Mouse (Mus musculus) CH12.LX (cell line): Measurements from ENCODE around the gene Gimap5. TPM values are rescaled to one million over a fixed set of nuclear protein-coding genes. Genes with fewer than 3 reads are reported as not detected.

ENCODE experiments used
- DNase-seq: peaks from one replicate; pipeline ENCODE4 v3.0.0-alpha.2; 2013; ENCODE audit errors: extremely low read depth
- H3K27ac ChIP-seq: 2 replicates; pipeline ENCODE4 v1.5.1; 2012; ENCODE audit warnings: low read depth, mild to moderate bottlenecking, control low read depth, moderate library complexity; ENCODE audit not compliant: insufficient read depth
- H3K27me3 ChIP-seq: replicated peaks from 2 replicates; pipeline ENCODE3; 2012; ENCODE audit warnings: inconsistent platforms
- H3K36me3 ChIP-seq, 2 experiments: replicated peaks in 1 of 2; 2 replicates each; pipeline versions ENCODE3 to v1.6.1; 2012; ENCODE audit warnings: inconsistent platforms in 1 of 2, low read length in 1 of 2, mild to moderate bottlenecking in 1 of 2, mixed read lengths in 1 of 2, moderate library complexity in 1 of 2; ENCODE audit not compliant: control insufficient read depth in 1 of 2, insufficient read depth in 1 of 2
- H3K4me1 ChIP-seq, 2 experiments: 2 replicates each; pipeline ENCODE4 v1.6.1; 2012; ENCODE audit warnings: inconsistent platforms in 1 of 2, moderate library complexity in 1 of 2; ENCODE audit not compliant: insufficient read depth in 2 of 2, control insufficient read depth in 1 of 2
- H3K4me2 ChIP-seq: 2 replicates; pipeline ENCODE4 v1.6.1; 2012; ENCODE audit warnings: low read depth, mild to moderate bottlenecking, control low read depth; ENCODE audit not compliant: poor library complexity, insufficient read depth, severe bottlenecking
- H3K4me3 ChIP-seq, 3 experiments: fragments of 150-350 bp in 1 of 3; sonication (generic) in 1 of 3; replicated peaks in 1 of 3; 2 replicates each; pipeline versions ENCODE3 to v1.5.1; 2011 to 2012; ENCODE audit warnings: low read depth in 2 of 3, low read length in 2 of 3, mild to moderate bottlenecking in 2 of 3, moderate library complexity in 2 of 3, control low read depth in 1 of 3, improper control_type of control experiment in 1 of 3, inconsistent platforms in 1 of 3, mixed read lengths in 1 of 3; ENCODE audit not compliant: poor library complexity in 1 of 3
- H3K79me2 ChIP-seq: replicated peaks from 2 replicates; pipeline ENCODE4 v1.6.1; 2012; ENCODE audit warnings: mild to moderate bottlenecking, moderate library complexity; ENCODE audit not compliant: control insufficient read depth, poor library complexity, insufficient read depth, severe bottlenecking; ENCODE audit errors: extremely low read depth
- H3K9ac ChIP-seq: 2 replicates; pipeline ENCODE4 v1.6.1; 2012; ENCODE audit warnings: low read depth, mild to moderate bottlenecking, control low read depth, moderate library complexity; ENCODE audit not compliant: insufficient read depth
- H3K9me3 ChIP-seq: replicated peaks from 2 replicates; pipeline ENCODE3; 2012; ENCODE audit warnings: low read length, inconsistent platforms, mixed read lengths
- BHLHE40 ChIP-seq: IDR thresholded peaks from 2 replicates; pipeline ENCODE4 v1.6.1; 2011; ENCODE audit warnings: mild to moderate bottlenecking, low read depth, low read length, improper control_type of control experiment
- CHD1 ChIP-seq: IDR thresholded peaks from 2 replicates; pipeline ENCODE4 v1.6.1; 2012; ENCODE audit warnings: low read depth, low read length, improper control_type of control experiment, inconsistent platforms
- CHD2 ChIP-seq: IDR thresholded peaks from 2 replicates; pipeline ENCODE4 v1.6.1; 2011; ENCODE audit warnings: low read length, improper control_type of control experiment
- CTCF ChIP-seq, 2 experiments: IDR thresholded peaks in 1 of 2; conservative IDR thresholded peaks in 1 of 2; 2 replicates each; pipeline ENCODE4 v1.5.1; 2011 to 2012; ENCODE audit warnings: low read depth in 2 of 2, low read length in 2 of 2, improper control_type of control experiment in 1 of 2, inconsistent platforms in 1 of 2, mild to moderate bottlenecking in 1 of 2, moderate library complexity in 1 of 2
- E2F4 ChIP-seq: IDR thresholded peaks from 2 replicates; pipeline ENCODE4 v1.6.1; 2011; ENCODE audit warnings: low read depth, low read length, improper control_type of control experiment; ENCODE audit not compliant: insufficient replicate concordance
- ELF1 ChIP-seq: IDR thresholded peaks from 2 replicates; pipeline ENCODE4 v1.6.1; 2014; ENCODE audit warnings: low read depth, mild to moderate bottlenecking, inconsistent platforms, low read length, improper control_type of control experiment
- EP300 ChIP-seq: IDR thresholded peaks from 2 replicates; pipeline ENCODE4 v1.6.1; 2011; ENCODE audit warnings: low read length, improper control_type of control experiment
- ETS1 ChIP-seq: conservative IDR thresholded peaks from 2 replicates; pipeline ENCODE4 v1.6.1; 2012; ENCODE audit warnings: low read depth, mild to moderate bottlenecking, inconsistent platforms, low read length, improper control_type of control experiment, moderate library complexity
- GABPA ChIP-seq: IDR thresholded peaks from 2 replicates; pipeline ENCODE4 v1.6.1; 2012; ENCODE audit warnings: low read depth, low read length, improper control_type of control experiment, inconsistent platforms; ENCODE audit not compliant: insufficient replicate concordance
- HCFC1 ChIP-seq: IDR thresholded peaks from 2 replicates; pipeline ENCODE4 v1.6.1; 2012; ENCODE audit warnings: low read depth, mild to moderate bottlenecking, inconsistent platforms, low read length, improper control_type of control experiment
- JUN ChIP-seq: IDR thresholded peaks from 2 replicates; pipeline ENCODE4 v1.6.1; 2011; ENCODE audit warnings: low read depth, mild to moderate bottlenecking, low read length, improper control_type of control experiment, moderate library complexity; ENCODE audit not compliant: insufficient read depth
- JUND ChIP-seq: conservative IDR thresholded peaks from 2 replicates; pipeline ENCODE4 v1.6.1; 2011; ENCODE audit warnings: low read depth, low read length, improper control_type of control experiment
- KAT2A ChIP-seq: IDR thresholded peaks from 2 replicates; pipeline ENCODE4 v1.6.1; 2012; ENCODE audit warnings: low read length, improper control_type of control experiment, inconsistent platforms; ENCODE audit not compliant: insufficient replicate concordance
- MAFK ChIP-seq: IDR thresholded peaks from 2 replicates; pipeline ENCODE4 v1.6.1; 2011; ENCODE audit warnings: low read length, improper control_type of control experiment; ENCODE audit not compliant: insufficient replicate concordance
- MAX ChIP-seq: IDR thresholded peaks from 2 replicates; pipeline ENCODE4 v1.6.1; 2011; ENCODE audit warnings: low read length, improper control_type of control experiment
- MAZ ChIP-seq: IDR thresholded peaks from 2 replicates; pipeline ENCODE4 v1.6.1; 2012; ENCODE audit warnings: low read depth, mild to moderate bottlenecking, inconsistent platforms, low read length, improper control_type of control experiment, moderate library complexity
- MEF2A ChIP-seq: IDR thresholded peaks from 2 replicates; pipeline ENCODE4 v1.6.1; 2014; ENCODE audit warnings: low read depth, mild to moderate bottlenecking, inconsistent platforms, low read length, improper control_type of control experiment, borderline replicate concordance
- MXI1 ChIP-seq: IDR thresholded peaks from 2 replicates; pipeline ENCODE4 v1.6.1; 2011; ENCODE audit warnings: mild to moderate bottlenecking, low read depth, low read length, improper control_type of control experiment
- MYC ChIP-seq: IDR thresholded peaks from 2 replicates; pipeline ENCODE4 v1.6.1; 2011; ENCODE audit warnings: low read depth, mild to moderate bottlenecking, improper control_type of control experiment, low read length
- NELFE ChIP-seq: IDR thresholded peaks from 2 replicates; pipeline ENCODE4 v1.6.1; 2011; ENCODE audit warnings: low read depth, low read length, improper control_type of control experiment
- NRF1 ChIP-seq: IDR thresholded peaks from 2 replicates; pipeline ENCODE4 v1.6.1; 2014; ENCODE audit warnings: low read depth, mild to moderate bottlenecking, inconsistent platforms, low read length, improper control_type of control experiment, moderate library complexity
- PAX5 ChIP-seq: IDR thresholded peaks from 2 replicates; pipeline ENCODE4 v1.6.1; 2012; ENCODE audit warnings: low read length, inconsistent platforms, mixed read lengths
- POLR2A ChIP-seq: IDR thresholded peaks from 2 replicates; pipeline ENCODE4 v1.6.1; 2011; ENCODE audit warnings: low read depth, mild to moderate bottlenecking, improper control_type of control experiment, low read length
- POLR2AphosphoS2 ChIP-seq: IDR thresholded peaks from 2 replicates; pipeline ENCODE4 v1.6.1; 2011; ENCODE audit warnings: low read depth, low read length, improper control_type of control experiment
- RAD21 ChIP-seq: IDR thresholded peaks from 2 replicates; pipeline ENCODE4 v1.6.1; 2011; ENCODE audit warnings: low read depth, mild to moderate bottlenecking, low read length, improper control_type of control experiment, moderate library complexity
- RCOR1 ChIP-seq: conservative IDR thresholded peaks from 2 replicates; pipeline ENCODE4 v1.6.1; 2012; ENCODE audit warnings: low read depth, mild to moderate bottlenecking, inconsistent platforms, low read length, improper control_type of control experiment
- SIN3A ChIP-seq: IDR thresholded peaks from 2 replicates; pipeline ENCODE4 v1.6.1; 2012; ENCODE audit warnings: low read length, improper control_type of control experiment, inconsistent platforms
- SMC3 ChIP-seq: IDR thresholded peaks from 2 replicates; pipeline ENCODE4 v1.6.1; 2011; ENCODE audit warnings: low read depth, low read length, improper control_type of control experiment
- TBP ChIP-seq: conservative IDR thresholded peaks from 2 replicates; pipeline ENCODE4 v1.6.1; 2011; ENCODE audit warnings: low read depth, low read length, improper control_type of control experiment
- TCF12 ChIP-seq: IDR thresholded peaks from 2 replicates; pipeline ENCODE4 v1.6.1; 2014; ENCODE audit warnings: low read depth, mild to moderate bottlenecking, inconsistent platforms, low read length, improper control_type of control experiment
- UBTF ChIP-seq: IDR thresholded peaks from 2 replicates; pipeline ENCODE4 v1.6.1; 2012; ENCODE audit warnings: low read depth, mild to moderate bottlenecking, inconsistent platforms, low read length, improper control_type of control experiment, moderate library complexity
- USF1 ChIP-seq: IDR thresholded peaks from 2 replicates; pipeline ENCODE4 v1.6.1; 2014; ENCODE audit warnings: low read depth, mild to moderate bottlenecking, inconsistent platforms, low read length, improper control_type of control experiment
- USF2 ChIP-seq: conservative IDR thresholded peaks from 2 replicates; pipeline ENCODE4 v1.6.1; 2011; ENCODE audit warnings: low read depth, low read length, improper control_type of control experiment
- ZC3H11A ChIP-seq: IDR thresholded peaks from 2 replicates; pipeline ENCODE4 v1.6.1; 2012; ENCODE audit warnings: low read depth, mild to moderate bottlenecking, inconsistent platforms, low read length, improper control_type of control experiment
- ZKSCAN1 ChIP-seq: IDR thresholded peaks from 2 replicates; pipeline ENCODE4 v1.6.1; 2012; ENCODE audit warnings: low read depth, inconsistent platforms, low read length, improper control_type of control experiment, borderline replicate concordance
- ZMIZ1 ChIP-seq: IDR thresholded peaks from 2 replicates; pipeline ENCODE4 v1.6.1; 2012; ENCODE audit warnings: low read depth, mild to moderate bottlenecking, inconsistent platforms, low read length, improper control_type of control experiment
- ZNF384 ChIP-seq: IDR thresholded peaks from 2 replicates; pipeline ENCODE4 v1.6.1; 2012; ENCODE audit warnings: low read depth, low read length, improper control_type of control experiment, inconsistent platforms
- dilution Hi-C: fragments of 300-500 bp; cut with MboI; formaldehyde crosslinking; loops from 2 replicates; pipeline ENCODE4 v1.14.3; 2020; ENCODE audit warnings: low sequenced_read_pairs; ENCODE audit not compliant: extremely low pct_unique_long_range_greater_than_20kb, extremely low pct_ligation_motif_present
- in situ Hi-C: fragments of 300-500 bp; cut with MboI; formaldehyde crosslinking; loops from 3 replicates; pipeline ENCODE4 v1.14.3; 2019; ENCODE audit warnings: low sequenced_read_pairs, low pct_ligation_motif_present, low pct_unique_long_range_greater_than_20kb, mixed read lengths
- polyA plus RNA-seq: library from polyadenylated mRNA; unstranded; fragments of >175 nt; gene quantifications from 2 replicates; pipeline ENCODE4 v1.2.1, GENCODE M21; 2012; ENCODE audit warnings: low read depth; ENCODE audit not compliant: insufficient read length
- total RNA-seq, 2 experiments: library from RNA; depleted of rRNA; stranded (reverse); fragments of 300-350 nt in 1 of 2; fragments of >200 nt in 1 of 2; gene quantifications; 2 replicates each; pipeline ENCODE4 v1.2.3; 2012 to 2014

Gimap5 gene
- total and polyA plus RNA-seq, 3 experiments: 56.9 to 82.1 (median 74.6) TPM

GRCm38 (mm10) chr6:48738961-48739779, 6.8 kb upstream of the Gimap5 start, which contains the start of gene Gimap1:
Gimap1 (plus strand) TSS chr6:48739054.
- in situ Hi-C loops (loop anchor here (5.0 kb wide), 1 partner anchor 37 kb away; no protein-coding TSS in a partner anchor), dilution Hi-C loops (no loop called here)
- Histone ChIP-seq H3K9me3 (peaks cover 11% of the 10 kb centered on the region), H3K27me3 (no peaks in the 10 kb centered on the region), H3K4me1 (peaks cover 16 to 61% of the 10 kb centered on the region in 2 experiments), H3K79me2 (peaks cover 62% of the 10 kb centered on the region), H3K4me3 (peak within 1 kb of the TSS; percentile 66 to 91 (median 72)), H3K4me2 (peak within 1 kb of the TSS; percentile 89), H3K36me3 (peaks cover 24 to 34% of the 10 kb centered on the region in 2 experiments), H3K9ac (peak within 1 kb of the TSS; percentile 82), H3K27ac (peak within 1 kb of the TSS; percentile 93)
- DNase-seq: peak; percentile 81
- TF ChIP-seq MEF2A (no peak), MAZ (no peak; the same call in 1 of the 2 replicates), USF2 (no peak), ZKSCAN1 (no peak), MXI1 (peak; percentile 47; the same call in 1 of the 2 replicates), NELFE (peak; percentile 78), KAT2A (peak; percentile 42; the same call in 1 of the 2 replicates), GABPA (no peak), USF1 (no peak), NRF1 (no peak), TBP (peak; percentile 87; the same call in 1 of the 2 replicates), SMC3 (no peak), UBTF (no peak), ZMIZ1 (peak; percentile 61; the same call in 1 of the 2 replicates), SIN3A (peak; percentile 79), POLR2A (peak; percentile 85), ELF1 (peak; percentile 88), CHD1 (no peak; the same call in none of the 2 replicates), PAX5 (no peak), MYC (peak; percentile 65), POLR2AphosphoS2 (0 out of 2 replicates have a peak, but pooled peaks have one; percentile 55), HCFC1 (peak; percentile 76), TCF12 (peak; percentile 74; the same call in 1 of the 2 replicates), ETS1 (0 out of 2 replicates have a peak, but pooled peaks have one; percentile 25), RCOR1 (no peak), BHLHE40 (peak; percentile 20; the same call in 1 of the 2 replicates), CHD2 (no peak), EP300 (peak; percentile 51), ZNF384 (peak; percentile 84), MAX (peak; percentile 58), JUND (0 out of 2 replicates have a peak, but pooled peaks have one; percentile 8), MAFK (0 out of 2 replicates have a peak, but pooled peaks have one; percentile 41), CTCF (conservative IDR thresholded peaks at IDR 0.05 in 1 of 2, IDR thresholded peaks at IDR 0.05 in 1 of 2; ENCODE audit: low read depth in 2 of 2, low read length in 2 of 2) (no peak), JUN (no peak), RAD21 (no peak; the same call in 1 of the 2 replicates), E2F4 (no peak), ZC3H11A (no peak)
